30 mouse cellular contexts compared by ENCODE assay signal in the genomic region with DNA sequence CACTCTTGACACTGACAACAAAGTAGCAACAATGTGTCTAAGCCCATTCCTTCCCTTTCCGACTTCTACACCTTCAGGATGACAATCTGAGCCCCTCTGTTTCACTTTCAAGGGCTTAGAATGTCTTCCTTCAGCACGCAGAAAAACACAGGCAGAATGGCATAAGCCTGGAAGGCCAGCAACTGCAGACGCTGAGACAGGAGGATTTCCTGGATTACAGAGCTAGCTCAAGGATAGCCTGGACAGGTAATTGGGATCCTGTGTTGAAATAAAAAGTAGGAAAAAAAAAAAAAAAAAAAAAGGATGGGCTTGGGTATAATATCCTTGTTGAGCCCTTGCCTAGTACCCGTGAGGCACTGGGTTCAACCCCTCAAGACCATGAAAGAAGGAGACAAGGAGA. TPM values are rescaled to one million over a fixed set of nuclear protein-coding genes. Genes with fewer than 3 reads are reported as not detected.
"Had no signal": no experiment of that assay in that cellular context is flagged by ENCODE, and none has a peak within 500 bp of the region (broad histone marks: within the 10 kb centered on the region; RNA-seq: fewer than 3 reads in every experiment).

No protein-coding gene starts in this region.

- H3K4me3 ChIP-seq: embryonic facial prominence, embryonic 10.5 days; embryonic facial prominence, embryonic 12.5 days; embryonic facial prominence, embryonic 13.5 days; embryonic facial prominence, embryonic 15.5 days; erythroblast, embryonic 14.5 days; forebrain, embryonic 10.5 days; forebrain, embryonic 12.5 days; forebrain, embryonic 13.5 days; forebrain, embryonic 15.5 days; gastrocnemius, adult 2 months; heart, adult 2 months had no signal

- H3K36me3 ChIP-seq: embryonic facial prominence, embryonic 10.5 days; embryonic facial prominence, embryonic 12.5 days; embryonic facial prominence, embryonic 13.5 days; embryonic facial prominence, embryonic 15.5 days; forebrain, embryonic 10.5 days; forebrain, embryonic 12.5 days; forebrain, embryonic 15.5 days had no signal

- H3K9me3 ChIP-seq: embryonic facial prominence, embryonic 10.5 days; embryonic facial prominence, embryonic 12.5 days; embryonic facial prominence, embryonic 13.5 days; embryonic facial prominence, embryonic 15.5 days; forebrain, embryonic 10.5 days; forebrain, embryonic 12.5 days; forebrain, embryonic 13.5 days; forebrain, embryonic 15.5 days had no signal

- H3K4me1 ChIP-seq: embryonic facial prominence, embryonic 12.5 days; forebrain, embryonic 12.5 days; forebrain, embryonic 13.5 days; forebrain, embryonic 15.5 days had no signal

- H3K27ac ChIP-seq: embryonic facial prominence, embryonic 10.5 days; embryonic facial prominence, embryonic 12.5 days; embryonic facial prominence, embryonic 13.5 days; embryonic facial prominence, embryonic 15.5 days; forebrain, embryonic 10.5 days; forebrain, embryonic 12.5 days; forebrain, embryonic 13.5 days; forebrain, embryonic 15.5 days; gastrocnemius, adult 2 months; heart, adult 2 months had no signal

- DNase-seq: cerebellum, adult 2 months; cerebellum, adult 8-10 months; cerebellum, adult 9-10 months; cerebellum, adult 9-11 months; cerebellum, postnatal 10 days; cerebellum, postnatal 14 days; cerebellum, postnatal 25 days; cerebellum, postnatal 36 days; embryo, embryonic 11 days; forebrain, postnatal 0 days; gastrocnemius, adult 2 months; gastrocnemius, postnatal 10 days; gastrocnemius, postnatal 14 days; gastrocnemius, postnatal 25 days; gastrocnemius, postnatal 36 days; heart, adult 18-20 months; heart, adult 2 months had no signal

RNA-seq across cellular contexts. Expression of a gene that starts 10.5 kb away (rescaled TPM):
- total RNA-seq: common myeloid progenitor, adult 5-6 weeks; granulocyte monocyte progenitor cell, adult 5-6 weeks had no signal
- polyA plus RNA-seq: cortical plate, adult 2 months; erythroblast, embryonic 14.5 days; forebrain, embryonic 13.5 days; forebrain, embryonic 14.5 days had no signal
